Mouse (Mus musculus): ENCODE data around the gene Lrrc3b.

Gene Lrrc3b

GRCm38 (mm10) chr14:15330155-15330554 is 108.6 kb downstream of the Lrrc3b start:
- no peak for DNase-seq

GRCm38 (mm10) chr14:15325872-15326271 is 112.9 kb downstream of the Lrrc3b start:
- no peak for DNase-seq

GRCm38 (mm10) chr14:15322441-15323123 is 116.2 kb downstream of the Lrrc3b start:
- no peak for DNase-seq

- no peak for DNase-seq
Observed at GRCm38 (mm10) chr14:15319399-15319915, 119.3 kb downstream of the Lrrc3b start.

- DNase-seq: no peak
Observed at GRCm38 (mm10) chr14:15308576-15308975, 130.2 kb downstream of the Lrrc3b start.
